Comparison of ENCODE assay signal across 9 mouse cellular contexts in genomic region chr7:81057901-81058711, GRCm38 (mm10). TPM values are rescaled to one million over a fixed set of nuclear protein-coding genes. Genes with fewer than 3 reads are reported as not detected.
DNase-seq lines count a peak whose midpoint lies in the region; ATAC-seq and TF ChIP-seq lines count a peak whose summit lies in the region.
"Had no signal": no experiment of that assay in that cellular context is flagged by ENCODE, and none has a peak within 500 bp of the region (broad histone marks: within the 10 kb centered on the region; RNA-seq: fewer than 3 reads in every experiment).

No protein-coding gene starts in this region.

- WGBS in stomach, embryonic 14.5 days: 54% methylated on average over 6 of the region's 6 CpGs
- 64% methylated on average over 6 of the region's 6 CpGs for WGBS in stomach, postnatal 0 days

- no peak overlapping the region for H3K9ac ChIP-seq in stomach, embryonic 14.5 days (replicated peaks; ENCODE audit: low read depth, low read length)
- H3K9ac ChIP-seq in stomach, postnatal 0 days (ENCODE audit: low read length): no peak overlapping the region

- peak overlapping the region; percentile 44 for H3K4me3 ChIP-seq in erythroblast, embryonic 14.5 days (replicated peaks)
- no peak overlapping the region for H3K4me3 ChIP-seq in stomach, embryonic 14.5 days (ENCODE audit: low read depth, low read length)
- no peak overlapping the region for H3K4me3 ChIP-seq in stomach, postnatal 0 days (ENCODE audit: low read depth, low read length)

- TF ChIP-seq CTCF in stomach, postnatal 0 days (IDR thresholded peaks at IDR 0.05; ENCODE audit: low read depth): no peak

- H3K9me3 ChIP-seq in erythroblast, embryonic 14.5 days (ENCODE audit: control insufficient read depth, low read length): no peaks in the 10 kb centered on the region
- no peaks in the 10 kb centered on the region for H3K9me3 ChIP-seq in stomach, embryonic 14.5 days (ENCODE audit: control insufficient read depth, low read depth, low read length)
- H3K9me3 ChIP-seq in stomach, postnatal 0 days (ENCODE audit: control insufficient read depth, low read length): no peaks in the 10 kb centered on the region

- peak overlapping the region; percentile 7; the same call in 1 of the 2 replicates for H3K27ac ChIP-seq in stomach, embryonic 14.5 days (ENCODE audit: low read length)
- H3K27ac ChIP-seq in stomach, postnatal 0 days (replicated peaks): no peak overlapping the region

- no peak for TF ChIP-seq EP300 in stomach, postnatal 0 days (optimal IDR thresholded peaks at IDR 0.05)

- H3K4me1 ChIP-seq in erythroblast, embryonic 14.5 days (ENCODE audit: control insufficient read depth): peaks cover 29% of the 10 kb centered on the region
- peaks cover 17% of the 10 kb centered on the region for H3K4me1 ChIP-seq in stomach, embryonic 14.5 days (ENCODE audit: control insufficient read depth, insufficient read depth, low read length)
- H3K4me1 ChIP-seq in stomach, postnatal 0 days (replicated peaks; ENCODE audit: control insufficient read depth, insufficient read depth): no peaks in the 10 kb centered on the region

- no peak; the same call in 1 of the 2 replicates for ATAC-seq in erythroblast, adult 5-6 weeks (replicated peaks; ENCODE audit: low FRiP score, poor library complexity, severe bottlenecking)
- peak; percentile 75; the same call in 1 of the 2 replicates for ATAC-seq in stomach, embryonic 14.5 days (ENCODE audit: insufficient number of reproducible peaks, insufficient read depth, low FRiP score, low read depth)
- ATAC-seq in stomach, postnatal 0 days (ENCODE audit: low FRiP score, low TSS enrichment): no peak

- no peaks in the 10 kb centered on the region for H3K36me3 ChIP-seq in erythroblast, embryonic 14.5 days (ENCODE audit: control insufficient read depth)
- H3K36me3 ChIP-seq in stomach, embryonic 14.5 days (ENCODE audit: control insufficient read depth, insufficient read depth, low read length): no peaks in the 10 kb centered on the region
- H3K36me3 ChIP-seq in stomach, postnatal 0 days (ENCODE audit: control insufficient read depth, insufficient read depth, low read length): no peaks in the 10 kb centered on the region

- no peak overlapping the region for H3K4me2 ChIP-seq in stomach, embryonic 14.5 days (replicated peaks; ENCODE audit: low read depth, low read length)
- no peak overlapping the region for H3K4me2 ChIP-seq in stomach, postnatal 0 days (replicated peaks; ENCODE audit: low read depth)

- no peak for DNase-seq in stomach, postnatal 0 days (ENCODE audit: low spot score)
- DNase-seq in liver: peak; percentile 71
- no peak for DNase-seq in layer of hippocampus, postnatal 36 days
- no peak for DNase-seq in cerebellum, adult 11 months
- DNase-seq in thymus, adult 18-20 months: no peak
- DNase-seq: B cell, adult 2 months had no signal

- H3K27me3 ChIP-seq in erythroblast, embryonic 14.5 days (ENCODE audit: control insufficient read depth): no peaks in the 10 kb centered on the region
- no peaks in the 10 kb centered on the region for H3K27me3 ChIP-seq in stomach, embryonic 14.5 days (ENCODE audit: control insufficient read depth, insufficient read depth, low read length)
- no peaks in the 10 kb centered on the region for H3K27me3 ChIP-seq in stomach, postnatal 0 days (ENCODE audit: control insufficient read depth, insufficient read depth, low read length)

RNA-seq across cellular contexts. Expression of gene Alpk3, which starts 0.7 kb away (rescaled TPM):
- 0.01 TPM in 1 of 2 replicates, not detected in the other for polyA plus RNA-seq in erythroblast, embryonic 14.5 days (2012)
- total RNA-seq in erythroblast, adult 5-6 weeks (2015; ENCODE audit: low replicate concordance): not detected in 2 replicates
- 0.14 TPM in 1 of 2 replicates, not detected in the other for total RNA-seq in erythroblast, adult 5-6 weeks (2017; ENCODE audit: low replicate concordance)
- 0.55 and 0.59 TPM in 2 replicates for polyA plus RNA-seq in stomach, embryonic 14.5 days (2014; fragmentation: Nextera tagmentation; extraction: Ambion mirVana)
- 0.11 and 0.15 TPM in 2 replicates for polyA plus RNA-seq in stomach, postnatal 0 days (2015; fragmentation: Nextera tagmentation; extraction: Ambion mirVana)
- total RNA-seq in layer of hippocampus, postnatal 36 days (2021): under 1 TPM; 0.46 to 0.62 TPM

RNA-seq across cellular contexts. Expression of gene Slc28a1, which starts 56.5 kb away (rescaled TPM):
- not detected in 2 replicates for polyA plus RNA-seq in erythroblast, embryonic 14.5 days (2012)
- total RNA-seq in erythroblast, adult 5-6 weeks (2015; ENCODE audit: low replicate concordance): 0.84 TPM in 1 of 2 replicates, not detected in the other
- total RNA-seq in erythroblast, adult 5-6 weeks (2017; ENCODE audit: low replicate concordance): 0.26 TPM in 1 of 2 replicates, not detected in the other
- polyA plus RNA-seq in stomach, embryonic 14.5 days (2014; fragmentation: Nextera tagmentation; extraction: Ambion mirVana): not detected in 2 replicates
- polyA plus RNA-seq in stomach, postnatal 0 days (2015; fragmentation: Nextera tagmentation; extraction: Ambion mirVana): not detected in 2 replicates
- not detected for total RNA-seq in layer of hippocampus, postnatal 36 days (2021)
